Mouse (Mus musculus) retina, embryonic 14.5 days (tissue): ENCODE data around the gene Agbl1.

Source experiments
- DNase-seq: peaks from one replicate; pipeline ENCODE4 v3.0.0-alpha.2; 2015; ENCODE audit warnings: low spot score

Gene Agbl1

DNA sequence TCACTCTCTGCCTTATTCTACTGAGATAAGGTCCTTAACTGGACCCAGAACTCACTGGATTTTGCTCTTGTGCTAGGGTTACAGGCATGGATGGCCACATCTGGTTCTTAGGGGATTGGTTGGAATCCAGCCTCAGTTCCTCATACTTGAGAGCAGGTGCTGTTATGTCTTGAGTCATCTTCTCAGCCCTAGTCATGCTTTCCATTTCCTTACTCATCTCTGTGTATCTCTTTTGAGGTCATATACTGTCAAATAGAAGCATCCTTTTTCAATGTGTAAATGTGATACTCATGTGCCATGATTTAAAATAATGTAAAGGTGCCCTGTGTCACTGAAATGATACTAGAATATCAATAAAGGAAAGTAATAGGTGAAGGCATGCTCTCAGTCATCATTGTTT is 705.5 kb downstream of the Agbl1 start:
- no peak for DNase-seq

DNA sequence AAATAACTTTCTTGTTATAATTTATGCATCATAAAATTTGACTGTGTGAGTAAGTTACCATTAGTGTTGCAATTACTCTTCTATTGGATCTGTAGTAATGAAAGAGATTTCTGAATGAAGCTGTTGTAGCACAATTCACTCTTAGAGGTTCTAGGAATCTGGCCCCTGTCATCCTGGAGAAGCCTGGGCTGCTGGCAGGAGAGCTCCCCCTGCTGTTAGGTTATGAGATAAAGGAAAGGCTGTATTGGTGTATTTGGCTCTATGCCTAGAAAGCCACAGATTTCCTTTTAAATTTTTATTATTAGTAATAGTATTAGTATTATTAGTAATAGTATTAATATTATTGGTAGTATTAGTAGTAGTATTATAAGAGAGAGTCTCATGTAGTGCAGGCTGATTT is 711.8 kb downstream of the Agbl1 start:
- DNase-seq, result peak; percentile 74

DNA sequence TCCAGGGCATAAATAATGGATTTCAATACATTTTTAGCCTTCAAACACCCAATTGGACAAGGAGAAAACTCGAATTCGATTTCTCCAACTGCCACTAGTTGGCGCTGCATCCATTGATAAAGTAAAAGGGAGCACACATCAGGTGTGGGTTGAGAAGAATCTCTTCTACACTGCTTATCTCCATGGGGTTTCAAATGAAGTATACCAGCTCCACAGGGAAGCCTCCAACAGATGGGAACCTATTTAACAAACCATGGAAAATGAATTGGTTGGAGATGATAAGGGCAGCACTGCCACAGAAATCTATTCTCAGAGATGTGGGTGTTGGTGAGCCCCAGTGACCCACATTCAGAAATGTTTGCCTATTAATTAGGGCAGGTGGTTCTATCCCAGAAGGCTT is 741.6 kb downstream of the Agbl1 start:
- DNase-seq, result peak; percentile 61

DNA sequence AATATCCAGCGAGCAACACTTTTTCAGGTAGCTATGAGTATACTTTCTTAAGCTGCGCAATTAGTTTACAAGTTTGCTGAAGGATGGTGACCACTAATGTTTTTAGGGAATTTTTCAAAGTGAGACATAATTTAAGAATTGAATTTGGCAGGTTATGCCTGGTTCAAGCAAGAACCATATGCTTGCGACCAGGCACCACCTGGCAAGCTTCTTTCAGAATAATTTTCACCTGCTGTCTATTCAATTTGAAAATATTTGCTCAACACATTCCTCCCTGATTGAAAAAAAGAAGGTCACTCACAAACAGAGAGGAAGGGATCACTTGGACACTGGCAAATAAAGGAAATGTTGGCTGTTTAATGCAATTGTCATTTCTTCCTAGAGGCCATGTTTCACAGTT is 779.9 kb downstream of the Agbl1 start:
- no peak for DNase-seq

DNA sequence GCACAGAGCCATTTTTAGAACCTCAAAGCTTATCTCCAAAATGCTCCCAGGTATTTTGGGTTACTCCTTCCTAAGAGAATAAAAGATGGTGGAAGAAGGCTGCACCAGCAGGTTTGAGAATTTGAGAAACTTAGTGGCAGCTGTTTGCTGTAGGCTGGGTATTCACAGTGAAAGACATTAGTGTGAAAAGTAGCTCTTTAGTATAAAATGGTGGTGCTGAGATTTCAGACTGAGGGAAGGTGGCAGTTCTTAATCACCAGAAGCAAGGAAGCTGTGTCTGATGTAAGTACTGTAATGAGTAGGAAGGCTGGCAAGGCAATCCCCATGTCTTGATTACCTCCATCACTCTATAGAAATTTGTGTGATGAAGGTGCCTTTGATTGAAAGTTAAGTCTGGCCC is 799.3 kb downstream of the Agbl1 start:
- no peak for DNase-seq

DNA sequence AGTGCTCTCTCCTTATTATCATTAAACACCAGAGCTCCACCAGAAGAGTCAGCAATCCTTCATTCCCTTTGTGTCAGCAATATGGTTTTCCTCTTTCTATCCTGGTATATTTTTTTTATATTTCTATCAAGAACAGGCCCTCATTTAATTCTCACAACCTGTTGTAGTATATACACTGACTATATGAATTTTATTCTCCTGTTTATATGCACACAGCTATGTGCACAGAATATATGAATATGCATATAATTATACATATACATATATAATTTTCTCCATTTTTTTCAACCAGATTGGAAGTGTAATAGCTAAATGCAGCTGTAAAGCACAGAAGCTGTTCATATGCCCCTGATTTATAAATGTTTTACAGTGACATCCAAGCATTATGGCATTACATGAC is 846.3 kb downstream of the Agbl1 start:
- no peak for DNase-seq

DNA sequence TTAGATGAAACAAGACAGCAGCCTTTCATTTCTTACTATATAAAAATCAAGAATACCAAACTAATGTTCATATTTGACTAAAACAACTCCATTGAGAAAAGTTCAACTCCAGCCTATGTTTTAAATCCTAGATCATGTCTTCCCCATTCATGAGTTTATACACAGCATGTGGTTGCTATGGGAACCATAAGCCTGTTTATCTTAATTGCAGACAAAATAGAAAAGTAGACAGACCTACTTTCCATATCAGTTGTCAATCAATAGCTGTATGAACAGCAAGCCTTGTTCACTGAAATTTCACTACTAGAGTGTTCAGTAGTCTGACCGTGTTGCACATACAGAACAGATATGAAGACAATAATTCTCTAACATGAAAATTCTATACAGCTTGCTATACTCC is 857.6 kb downstream of the Agbl1 start:
- DNase-seq, result no peak

DNA sequence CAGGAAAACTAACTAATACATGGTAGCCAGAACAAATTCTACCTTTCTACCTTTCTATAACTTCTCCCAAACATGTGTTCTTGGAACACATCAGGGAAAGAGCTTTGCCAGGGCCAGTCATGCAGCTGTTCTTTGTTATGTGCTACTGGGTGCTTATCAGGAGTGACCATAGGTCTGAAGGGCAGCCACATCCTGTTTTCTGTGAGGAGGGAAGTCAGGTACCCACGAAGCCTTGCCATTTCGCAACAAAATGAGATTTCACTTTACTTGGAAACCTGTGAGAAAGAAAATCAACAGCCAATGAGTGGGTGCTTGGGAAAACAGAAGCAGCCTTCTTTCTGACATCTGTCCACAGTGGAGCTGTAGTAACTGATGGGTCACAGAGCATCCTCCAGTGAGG is 865.5 kb downstream of the Agbl1 start:
- no peak for DNase-seq

DNA sequence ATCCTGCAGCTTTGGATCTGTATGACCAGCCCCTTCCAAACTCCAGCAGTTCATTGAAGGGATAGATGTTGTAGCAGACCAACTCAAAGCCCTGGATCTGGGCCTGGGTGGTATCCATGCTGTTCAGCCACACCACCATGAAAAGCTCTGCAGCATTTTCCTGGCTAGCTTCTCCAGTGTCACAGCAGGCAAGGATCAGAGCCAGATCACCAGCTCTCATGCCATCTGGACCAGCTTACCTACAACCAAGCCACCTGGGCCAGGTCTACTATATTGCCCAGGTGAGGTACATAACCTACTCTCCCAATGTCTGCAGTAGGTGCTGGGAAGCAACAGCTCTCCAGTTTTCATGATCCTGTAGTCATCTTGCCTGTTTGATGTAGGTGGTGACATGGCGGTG is 884.3 kb downstream of the Agbl1 start:
- DNase-seq, result no peak

DNA sequence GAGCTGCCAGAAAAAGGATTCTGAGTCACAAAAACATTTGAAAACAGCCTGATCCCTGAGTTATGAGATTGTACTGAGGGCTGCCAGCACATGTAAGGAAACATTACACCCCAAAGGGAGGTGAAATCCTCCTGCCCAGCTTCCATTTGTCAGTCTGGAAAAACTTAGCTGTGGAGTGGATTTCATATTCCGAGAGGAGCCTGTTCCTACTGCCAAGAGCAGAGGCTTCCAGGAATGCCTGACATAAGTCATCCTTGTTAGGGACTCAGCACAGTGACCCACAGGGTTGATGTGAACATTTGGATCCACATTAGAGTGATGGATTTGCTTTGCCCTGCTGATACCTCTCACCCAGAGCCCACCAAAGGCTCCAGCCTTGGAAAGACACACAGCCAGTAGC is 899.4 kb downstream of the Agbl1 start:
- no peak for DNase-seq

DNA sequence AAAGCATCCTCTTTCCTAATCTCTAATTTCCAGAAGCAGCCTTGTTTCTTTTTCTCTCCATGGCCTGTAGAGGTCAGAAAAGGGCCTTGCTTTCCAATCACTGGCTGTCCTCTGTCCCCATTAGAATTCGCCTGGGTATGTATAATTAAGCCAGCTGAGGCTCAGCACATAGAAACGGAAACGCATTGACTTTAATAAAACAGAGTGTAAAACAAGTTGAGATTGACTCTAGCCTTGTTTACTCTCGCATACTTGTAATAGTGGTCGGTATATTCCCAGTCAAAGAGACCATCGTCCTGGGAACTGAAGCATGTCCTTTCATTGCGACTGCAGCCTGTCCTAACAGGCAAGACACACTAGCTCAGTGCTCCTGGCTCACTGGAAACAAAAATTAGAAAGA is 902.3 kb downstream of the Agbl1 start:
- DNase-seq, result peak; percentile 55

DNA sequence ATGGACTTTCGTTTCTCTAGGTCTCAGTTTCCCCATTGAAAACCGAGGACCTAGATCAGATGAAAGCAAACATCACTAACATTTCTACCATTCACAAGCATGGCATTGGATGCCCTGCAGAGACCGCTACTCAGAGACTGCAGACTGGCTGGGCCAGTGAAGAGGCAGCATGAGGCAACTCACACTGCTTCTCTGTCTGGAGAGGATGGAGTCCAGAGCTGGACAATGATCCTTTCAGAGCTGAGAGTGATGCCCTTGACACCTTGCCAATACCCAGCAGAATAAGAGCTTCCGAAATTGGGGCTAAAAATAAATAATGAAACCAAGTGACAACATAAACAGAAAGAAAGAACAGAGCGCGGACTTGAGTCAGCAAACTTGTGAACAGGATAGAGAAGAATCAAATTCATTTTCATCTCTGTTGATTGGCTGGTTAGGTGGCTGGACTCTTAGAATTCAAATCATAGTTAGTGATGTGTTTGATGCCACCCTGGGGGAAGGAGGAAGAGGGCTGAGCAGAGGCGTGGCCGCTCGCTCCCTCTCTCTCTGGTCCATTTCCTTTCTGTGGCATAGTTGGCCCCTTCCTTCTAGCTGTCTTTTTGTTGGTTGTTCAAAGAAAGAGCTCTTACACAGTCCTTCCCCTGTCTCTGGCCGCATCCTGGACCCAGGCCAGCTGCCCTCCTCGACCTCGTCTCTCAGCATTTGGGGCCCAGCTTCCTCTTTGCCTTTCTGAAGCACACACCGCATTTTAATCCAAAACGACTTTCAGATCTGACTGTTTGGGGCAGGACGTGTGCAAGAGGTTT is 903.1 kb downstream of the Agbl1 start:
- no peak for DNase-seq

DNA sequence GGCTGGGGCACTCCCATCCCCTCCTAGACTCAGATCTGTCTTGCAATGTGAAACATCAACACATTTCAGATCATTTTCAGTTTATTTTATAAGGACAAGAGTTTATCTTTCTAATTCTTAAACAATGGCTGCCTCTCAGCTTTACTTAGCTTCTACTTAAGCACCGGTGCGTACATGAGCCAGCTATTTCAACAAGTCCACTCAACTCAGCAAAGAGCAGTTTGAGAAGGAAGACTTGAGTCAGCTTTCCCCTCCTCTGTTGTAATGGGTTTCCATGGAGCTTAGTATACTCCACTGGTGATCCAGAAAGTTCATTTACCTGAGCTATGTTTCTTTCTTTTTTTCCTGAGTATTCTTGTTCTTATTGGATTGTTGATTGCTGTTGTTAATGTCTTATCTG is 905.2 kb downstream of the Agbl1 start:
- no peak for DNase-seq

DNA sequence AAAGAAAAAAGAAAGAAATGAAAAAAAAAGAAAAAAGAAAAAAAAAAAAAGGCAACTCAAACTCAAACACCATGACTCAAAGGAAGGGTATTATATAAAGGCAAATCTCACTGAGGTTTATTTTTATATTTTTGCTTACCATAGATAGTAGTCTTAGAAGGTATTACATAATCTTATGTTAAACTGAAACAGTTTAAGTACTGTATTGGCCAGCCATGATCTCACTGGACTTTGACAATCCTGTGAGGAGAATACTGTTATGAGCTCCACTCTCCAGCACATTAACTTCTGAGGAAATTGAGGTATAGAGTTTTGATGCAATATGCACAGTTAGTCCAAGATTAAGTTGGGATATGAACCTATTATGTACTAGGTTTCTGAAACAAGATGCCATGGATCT is 909.0 kb downstream of the Agbl1 start:
- DNase-seq, result no peak

DNA sequence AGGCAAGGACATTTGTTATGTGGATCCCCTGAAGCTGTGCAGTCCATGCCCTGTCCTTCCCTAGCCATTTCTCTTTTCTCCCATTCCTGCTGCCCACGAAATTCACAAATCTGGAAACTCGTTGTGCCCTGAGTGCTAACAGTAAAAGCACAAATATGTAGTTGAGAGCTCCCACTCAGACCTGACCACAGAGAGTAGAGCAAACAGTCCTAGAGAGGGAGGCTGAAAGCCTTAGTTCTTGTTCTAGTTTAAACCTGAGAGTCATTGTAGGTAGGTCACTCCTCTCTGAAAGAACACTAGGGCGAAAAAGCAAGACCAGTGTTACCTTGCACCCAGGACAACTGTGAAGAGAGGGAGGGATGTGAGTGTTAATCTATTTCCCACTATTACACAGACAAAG is 917.8 kb downstream of the Agbl1 start:
- DNase-seq, result no peak

DNA sequence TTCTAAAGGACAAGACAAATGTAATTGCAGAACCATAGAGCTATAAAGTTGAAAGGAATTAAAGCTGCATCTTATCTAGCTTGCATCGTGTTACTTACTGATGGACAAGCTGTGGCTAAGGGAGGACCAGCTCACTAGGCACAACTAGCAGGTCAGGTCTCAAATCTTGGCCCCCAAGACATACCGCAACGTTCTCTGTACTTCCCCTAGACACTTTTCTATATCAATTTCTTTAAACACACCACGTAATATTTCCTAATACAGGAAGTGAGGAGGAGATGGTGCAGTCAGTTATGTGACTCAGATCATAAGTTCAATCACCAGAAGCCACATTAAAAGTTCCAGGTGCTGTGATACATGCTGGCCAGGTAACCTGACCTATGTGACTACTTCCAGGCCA is 919.1 kb downstream of the Agbl1 start:
- no peak for DNase-seq

DNA sequence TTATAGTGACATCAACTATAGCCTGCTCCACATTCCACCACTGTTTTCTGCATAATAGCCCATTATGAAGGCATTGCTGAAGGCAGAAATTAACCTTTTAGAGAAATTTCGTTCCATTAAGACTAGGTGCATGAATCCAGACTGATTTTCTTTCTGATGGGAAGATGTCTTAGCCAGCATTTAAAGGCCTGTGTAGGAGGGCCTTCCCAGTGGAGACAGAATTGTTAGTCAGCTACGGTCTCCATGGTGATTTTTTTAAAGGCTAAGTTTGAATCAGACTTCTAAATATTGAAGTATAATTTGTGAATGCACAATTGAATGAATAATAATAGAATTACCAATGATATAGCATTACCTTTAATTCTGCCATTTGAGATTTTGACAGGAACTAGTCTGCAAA is 920.2 kb downstream of the Agbl1 start:
- DNase-seq, result no peak

DNA sequence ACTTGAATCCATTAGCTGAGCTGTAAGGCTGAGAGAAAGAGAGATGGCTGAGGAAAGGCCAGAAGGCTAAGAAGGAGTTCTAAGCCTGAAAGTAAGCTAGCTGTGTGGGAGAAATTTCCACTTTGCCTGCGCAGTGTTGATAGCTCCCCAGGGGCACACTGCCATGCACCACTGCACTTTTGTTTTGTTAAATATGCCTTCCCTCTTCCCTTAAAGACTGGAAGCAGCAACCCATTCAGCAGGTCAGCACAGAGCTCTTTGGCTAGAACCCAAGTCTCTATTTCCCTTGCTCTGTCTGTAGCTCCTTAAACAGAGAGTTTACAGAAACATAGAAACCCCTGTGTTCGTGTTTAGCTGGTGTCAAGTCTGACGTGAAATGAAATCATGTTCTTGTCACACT is 922.7 kb downstream of the Agbl1 start:
- no peak for DNase-seq

DNA sequence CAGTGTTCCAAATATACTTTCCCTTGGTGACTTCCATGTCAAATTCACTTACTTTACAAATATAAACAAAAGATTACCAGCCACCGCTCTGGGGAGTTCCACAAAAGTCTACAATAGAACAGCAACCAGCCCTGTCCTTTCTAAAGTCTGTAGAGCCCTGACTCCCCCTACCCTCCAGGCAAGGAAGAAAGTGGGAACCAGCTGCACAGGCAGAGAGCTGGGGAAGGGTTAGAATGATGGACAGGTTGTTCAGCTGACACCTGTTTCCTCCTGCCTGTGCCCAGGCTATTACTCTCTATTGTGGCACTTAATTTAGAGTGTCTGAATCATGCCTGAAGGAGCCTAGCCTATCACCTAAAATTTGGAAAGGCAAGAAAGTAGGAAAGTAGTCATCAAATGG is 923.2 kb downstream of the Agbl1 start:
- DNase-seq, result no peak

DNA sequence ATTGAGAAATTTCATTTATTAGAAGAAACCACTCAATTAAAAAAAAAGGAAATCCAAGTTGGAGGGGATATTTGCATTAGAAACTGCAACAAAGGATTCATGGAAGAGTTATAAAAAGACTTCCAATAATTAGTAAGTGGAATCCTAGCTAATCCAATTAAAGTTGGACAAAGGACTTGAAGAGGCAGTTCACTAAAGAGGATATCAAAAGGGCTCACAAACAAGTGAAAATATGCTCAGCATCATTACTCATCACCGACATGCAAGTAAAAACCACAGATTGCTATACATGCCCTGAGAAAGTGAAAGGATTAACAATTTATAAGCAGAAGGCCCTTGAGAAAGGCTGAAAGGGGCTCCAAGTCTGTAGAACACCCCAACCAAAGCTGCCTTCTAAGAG is 935.2 kb downstream of the Agbl1 start:
- peak; percentile 21 for DNase-seq
